Mouse (Mus musculus) CH12.LX (cell line): ENCODE results near the gene Trio. TPM values are rescaled to one million over a fixed set of nuclear protein-coding genes. Genes with fewer than 3 reads are reported as not detected.

ENCODE experiments used
- DNase-seq: peaks from one replicate; pipeline ENCODE4 v3.0.0-alpha.2; 2013; ENCODE audit errors: extremely low read depth
- H3K27ac ChIP-seq: 2 replicates; pipeline ENCODE4 v1.5.1; 2012; ENCODE audit warnings: low read depth, mild to moderate bottlenecking, control low read depth, moderate library complexity; ENCODE audit not compliant: insufficient read depth
- H3K27me3 ChIP-seq: replicated peaks from 2 replicates; pipeline ENCODE3; 2012; ENCODE audit warnings: inconsistent platforms
- H3K36me3 ChIP-seq, 2 experiments: replicated peaks in 1 of 2; 2 replicates each; pipeline versions ENCODE3 to v1.6.1; 2012; ENCODE audit warnings: inconsistent platforms in 1 of 2, low read length in 1 of 2, mild to moderate bottlenecking in 1 of 2, mixed read lengths in 1 of 2, moderate library complexity in 1 of 2; ENCODE audit not compliant: control insufficient read depth in 1 of 2, insufficient read depth in 1 of 2
- H3K4me1 ChIP-seq, 2 experiments: 2 replicates each; pipeline ENCODE4 v1.6.1; 2012; ENCODE audit warnings: inconsistent platforms in 1 of 2, moderate library complexity in 1 of 2; ENCODE audit not compliant: insufficient read depth in 2 of 2, control insufficient read depth in 1 of 2
- H3K4me2 ChIP-seq: 2 replicates; pipeline ENCODE4 v1.6.1; 2012; ENCODE audit warnings: low read depth, mild to moderate bottlenecking, control low read depth; ENCODE audit not compliant: poor library complexity, insufficient read depth, severe bottlenecking
- H3K4me3 ChIP-seq, 3 experiments: fragments of 150-350 bp in 1 of 3; sonication (generic) in 1 of 3; replicated peaks in 1 of 3; 2 replicates each; pipeline versions ENCODE3 to v1.5.1; 2011 to 2012; ENCODE audit warnings: low read depth in 2 of 3, low read length in 2 of 3, mild to moderate bottlenecking in 2 of 3, moderate library complexity in 2 of 3, control low read depth in 1 of 3, improper control_type of control experiment in 1 of 3, inconsistent platforms in 1 of 3, mixed read lengths in 1 of 3; ENCODE audit not compliant: poor library complexity in 1 of 3
- H3K79me2 ChIP-seq: replicated peaks from 2 replicates; pipeline ENCODE4 v1.6.1; 2012; ENCODE audit warnings: mild to moderate bottlenecking, moderate library complexity; ENCODE audit not compliant: control insufficient read depth, poor library complexity, insufficient read depth, severe bottlenecking; ENCODE audit errors: extremely low read depth
- H3K9ac ChIP-seq: 2 replicates; pipeline ENCODE4 v1.6.1; 2012; ENCODE audit warnings: low read depth, mild to moderate bottlenecking, control low read depth, moderate library complexity; ENCODE audit not compliant: insufficient read depth
- H3K9me3 ChIP-seq: replicated peaks from 2 replicates; pipeline ENCODE3; 2012; ENCODE audit warnings: low read length, inconsistent platforms, mixed read lengths
- BHLHE40 ChIP-seq: IDR thresholded peaks from 2 replicates; pipeline ENCODE4 v1.6.1; 2011; ENCODE audit warnings: mild to moderate bottlenecking, low read depth, low read length, improper control_type of control experiment
- E2F4 ChIP-seq: IDR thresholded peaks from 2 replicates; pipeline ENCODE4 v1.6.1; 2011; ENCODE audit warnings: low read depth, low read length, improper control_type of control experiment; ENCODE audit not compliant: insufficient replicate concordance
- ELF1 ChIP-seq: IDR thresholded peaks from 2 replicates; pipeline ENCODE4 v1.6.1; 2014; ENCODE audit warnings: low read depth, mild to moderate bottlenecking, inconsistent platforms, low read length, improper control_type of control experiment
- EP300 ChIP-seq: IDR thresholded peaks from 2 replicates; pipeline ENCODE4 v1.6.1; 2011; ENCODE audit warnings: low read length, improper control_type of control experiment
- ETS1 ChIP-seq: conservative IDR thresholded peaks from 2 replicates; pipeline ENCODE4 v1.6.1; 2012; ENCODE audit warnings: low read depth, mild to moderate bottlenecking, inconsistent platforms, low read length, improper control_type of control experiment, moderate library complexity
- HCFC1 ChIP-seq: IDR thresholded peaks from 2 replicates; pipeline ENCODE4 v1.6.1; 2012; ENCODE audit warnings: low read depth, mild to moderate bottlenecking, inconsistent platforms, low read length, improper control_type of control experiment
- IRF4 ChIP-seq: IDR thresholded peaks from 2 replicates; pipeline ENCODE4 v1.6.1; 2014; ENCODE audit warnings: low read depth, mild to moderate bottlenecking, inconsistent platforms, low read length, improper control_type of control experiment
- JUN ChIP-seq: IDR thresholded peaks from 2 replicates; pipeline ENCODE4 v1.6.1; 2011; ENCODE audit warnings: low read depth, mild to moderate bottlenecking, low read length, improper control_type of control experiment, moderate library complexity; ENCODE audit not compliant: insufficient read depth
- JUND ChIP-seq: conservative IDR thresholded peaks from 2 replicates; pipeline ENCODE4 v1.6.1; 2011; ENCODE audit warnings: low read depth, low read length, improper control_type of control experiment
- MAFK ChIP-seq: IDR thresholded peaks from 2 replicates; pipeline ENCODE4 v1.6.1; 2011; ENCODE audit warnings: low read length, improper control_type of control experiment; ENCODE audit not compliant: insufficient replicate concordance
- MXI1 ChIP-seq: IDR thresholded peaks from 2 replicates; pipeline ENCODE4 v1.6.1; 2011; ENCODE audit warnings: mild to moderate bottlenecking, low read depth, low read length, improper control_type of control experiment
- NELFE ChIP-seq: IDR thresholded peaks from 2 replicates; pipeline ENCODE4 v1.6.1; 2011; ENCODE audit warnings: low read depth, low read length, improper control_type of control experiment
- RCOR1 ChIP-seq: conservative IDR thresholded peaks from 2 replicates; pipeline ENCODE4 v1.6.1; 2012; ENCODE audit warnings: low read depth, mild to moderate bottlenecking, inconsistent platforms, low read length, improper control_type of control experiment
- TBP ChIP-seq: conservative IDR thresholded peaks from 2 replicates; pipeline ENCODE4 v1.6.1; 2011; ENCODE audit warnings: low read depth, low read length, improper control_type of control experiment
- TCF12 ChIP-seq: IDR thresholded peaks from 2 replicates; pipeline ENCODE4 v1.6.1; 2014; ENCODE audit warnings: low read depth, mild to moderate bottlenecking, inconsistent platforms, low read length, improper control_type of control experiment
- UBTF ChIP-seq: IDR thresholded peaks from 2 replicates; pipeline ENCODE4 v1.6.1; 2012; ENCODE audit warnings: low read depth, mild to moderate bottlenecking, inconsistent platforms, low read length, improper control_type of control experiment, moderate library complexity
- USF1 ChIP-seq: IDR thresholded peaks from 2 replicates; pipeline ENCODE4 v1.6.1; 2014; ENCODE audit warnings: low read depth, mild to moderate bottlenecking, inconsistent platforms, low read length, improper control_type of control experiment
- ZC3H11A ChIP-seq: IDR thresholded peaks from 2 replicates; pipeline ENCODE4 v1.6.1; 2012; ENCODE audit warnings: low read depth, mild to moderate bottlenecking, inconsistent platforms, low read length, improper control_type of control experiment
- ZKSCAN1 ChIP-seq: IDR thresholded peaks from 2 replicates; pipeline ENCODE4 v1.6.1; 2012; ENCODE audit warnings: low read depth, inconsistent platforms, low read length, improper control_type of control experiment, borderline replicate concordance
- ZMIZ1 ChIP-seq: IDR thresholded peaks from 2 replicates; pipeline ENCODE4 v1.6.1; 2012; ENCODE audit warnings: low read depth, mild to moderate bottlenecking, inconsistent platforms, low read length, improper control_type of control experiment
- ZNF384 ChIP-seq: IDR thresholded peaks from 2 replicates; pipeline ENCODE4 v1.6.1; 2012; ENCODE audit warnings: low read depth, low read length, improper control_type of control experiment, inconsistent platforms
- dilution Hi-C: fragments of 300-500 bp; cut with MboI; formaldehyde crosslinking; loops from 2 replicates; pipeline ENCODE4 v1.14.3; 2020; ENCODE audit warnings: low sequenced_read_pairs; ENCODE audit not compliant: extremely low pct_unique_long_range_greater_than_20kb, extremely low pct_ligation_motif_present
- in situ Hi-C: fragments of 300-500 bp; cut with MboI; formaldehyde crosslinking; loops from 3 replicates; pipeline ENCODE4 v1.14.3; 2019; ENCODE audit warnings: low sequenced_read_pairs, low pct_ligation_motif_present, low pct_unique_long_range_greater_than_20kb, mixed read lengths
- polyA plus RNA-seq: library from polyadenylated mRNA; unstranded; fragments of >175 nt; gene quantifications from 2 replicates; pipeline ENCODE4 v1.2.1, GENCODE M21; 2012; ENCODE audit warnings: low read depth; ENCODE audit not compliant: insufficient read length
- total RNA-seq, 2 experiments: library from RNA; depleted of rRNA; stranded (reverse); fragments of 300-350 nt in 1 of 2; fragments of >200 nt in 1 of 2; gene quantifications; 2 replicates each; pipeline ENCODE4 v1.2.3; 2012 to 2014

Gene Trio
- total and polyA plus RNA-seq, 3 experiments = 3.9 to 17.5 (median 4.3) TPM

- in situ Hi-C loops = no loop called here
Observed at GRCm38 (mm10) chr15:27937003-27937860, 88.4 kb downstream of the Trio start.

GRCm38 (mm10) chr15:27935772-27936746, 89.6 kb downstream of the Trio start:
- TF ChIP-seq IRF4 = no peak
- no peak for TF ChIP-seq MXI1
- no peak for DNase-seq
- H3K9ac ChIP-seq = no peak overlapping the region
- no peak overlapping the region for H3K4me3 ChIP-seq
- no peaks in the 10 kb centered on the region for H3K9me3 ChIP-seq
- H3K36me3 ChIP-seq = no peaks in the 10 kb centered on the region
- peaks cover 2 to 14% of the 10 kb centered on the region in 2 experiments; a peak in 3 of 4 replicates for H3K4me1 ChIP-seq
- in situ Hi-C loops = no loop called here
- no peaks in the 10 kb centered on the region for H3K27me3 ChIP-seq
- dilution Hi-C loops = no loop called here
- H3K4me2 ChIP-seq = no peak overlapping the region
- no peak overlapping the region for H3K27ac ChIP-seq
- no peaks in the 10 kb centered on the region for H3K79me2 ChIP-seq

More at GRCm38 (mm10) chr15:27937003-27937860, 88.4 kb downstream of the Trio start:
- Histone ChIP-seq H3K9ac (no peak overlapping the region), H3K4me2 (no peak overlapping the region)
- TF ChIP-seq ZKSCAN1 (no peak), UBTF (no peak), NELFE (no peak), E2F4 (no peak), TBP (no peak), JUND (no peak), MAFK (no peak), RCOR1 (no peak), ETS1 (no peak), TCF12 (no peak), ELF1 (no peak), JUN (no peak), EP300 (no peak), ZMIZ1 (no peak), ZC3H11A (no peak), USF1 (no peak), MXI1 (no peak), ZNF384 (no peak), HCFC1 (no peak), BHLHE40 (no peak)
- TF ChIP-seq, all 38 proteins: peak for 0
- H3K9me3 ChIP-seq = no peaks in the 10 kb centered on the region
- no peaks in the 10 kb centered on the region for H3K36me3 ChIP-seq
- H3K27me3 ChIP-seq = no peaks in the 10 kb centered on the region
- DNase-seq = no peak
- H3K4me1 ChIP-seq = peaks cover 2 to 14% of the 10 kb centered on the region in 2 experiments; a peak in 3 of 4 replicates
- no peak overlapping the region for H3K4me3 ChIP-seq
- no peak overlapping the region for H3K27ac ChIP-seq
- H3K79me2 ChIP-seq = no peaks in the 10 kb centered on the region
- dilution Hi-C loops = no loop called here
